Mouse (Mus musculus) gonadal fat pad, adult 2 months (tissue): ENCODE data around the gene Fkbp9. TPM values are rescaled to one million over a fixed set of nuclear protein-coding genes. Genes with fewer than 3 reads are reported as not detected.

Experiments
- DNase-seq: peaks from one replicate; pipeline ENCODE4 v3.0.0-alpha.2; 2012; ENCODE audit warnings: low read depth
- polyA plus RNA-seq: library from polyadenylated mRNA; depleted of rRNA; stranded (reverse); fragments of >200 nt; gene quantifications from 2 replicates; pipeline ENCODE4 v1.2.3, GENCODE M21; 2012; rRNA removed

Gene Fkbp9
- polyA plus RNA-seq, 1 experiment, result 102 TPM

GRCm38 (mm10) chr6:56904982-56905381 is 73.1 kb downstream of the Fkbp9 start:
- no peak for DNase-seq

- DNase-seq, result no peak
Observed at GRCm38 (mm10) chr6:56905486-56905885, 73.6 kb downstream of the Fkbp9 start.

DNA sequence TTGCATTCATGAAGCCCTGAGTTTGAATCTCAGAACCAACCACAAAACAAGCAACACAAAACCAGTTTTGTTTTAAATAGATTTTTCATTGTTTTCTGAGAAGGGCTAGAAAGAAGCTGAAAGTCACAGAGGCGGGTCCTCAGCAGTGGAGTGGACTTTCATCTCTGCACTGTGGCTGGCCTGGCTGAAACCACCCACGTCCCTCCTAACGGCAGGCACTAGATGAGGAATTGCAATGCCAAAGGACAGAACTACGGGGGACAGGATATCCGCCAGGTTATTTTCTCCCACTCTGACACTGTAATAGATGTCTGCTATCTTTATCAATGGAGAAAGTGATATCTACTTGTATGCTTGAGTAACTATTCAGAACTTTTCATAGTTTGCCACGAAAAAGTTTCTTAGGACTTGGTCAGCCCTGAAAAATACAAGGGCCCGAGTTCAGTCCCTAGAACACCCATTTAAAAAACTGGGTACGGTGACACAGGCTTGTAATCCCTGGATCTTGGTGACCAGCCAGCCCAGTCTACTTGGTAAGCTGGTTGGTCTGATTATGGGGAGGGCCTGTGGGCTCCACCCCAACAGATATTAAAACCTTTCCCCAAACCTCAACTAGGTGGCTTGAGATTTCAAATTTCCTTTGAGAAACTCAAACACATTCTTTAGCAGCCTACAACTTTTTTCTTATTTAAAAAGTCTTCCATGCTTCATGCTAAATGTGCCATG is 74.4 kb downstream of the Fkbp9 start:
- no peak for DNase-seq

DNA sequence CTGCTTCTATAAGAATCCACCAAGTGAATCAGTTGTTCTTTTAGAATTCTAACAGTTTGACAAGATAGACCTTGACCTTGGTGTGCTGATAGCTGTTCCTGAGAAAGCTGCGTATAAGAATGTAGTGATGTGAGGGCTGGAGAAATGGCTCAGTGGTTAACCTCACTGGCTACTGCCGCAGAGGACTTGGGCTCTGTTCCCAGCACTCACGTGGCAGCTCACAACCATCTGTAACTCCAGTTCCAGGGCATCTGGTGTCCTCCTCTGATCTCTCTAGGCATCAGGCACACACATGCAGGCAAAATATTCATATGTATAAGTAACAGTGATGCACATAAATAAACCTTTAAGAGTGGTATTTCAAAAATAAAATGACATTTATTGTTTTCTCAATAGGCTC is 76.1 kb downstream of the Fkbp9 start:
- DNase-seq, result no peak

- DNase-seq, result no peak
Observed at GRCm38 (mm10) chr6:56908397-56908796, 76.5 kb downstream of the Fkbp9 start.

DNA sequence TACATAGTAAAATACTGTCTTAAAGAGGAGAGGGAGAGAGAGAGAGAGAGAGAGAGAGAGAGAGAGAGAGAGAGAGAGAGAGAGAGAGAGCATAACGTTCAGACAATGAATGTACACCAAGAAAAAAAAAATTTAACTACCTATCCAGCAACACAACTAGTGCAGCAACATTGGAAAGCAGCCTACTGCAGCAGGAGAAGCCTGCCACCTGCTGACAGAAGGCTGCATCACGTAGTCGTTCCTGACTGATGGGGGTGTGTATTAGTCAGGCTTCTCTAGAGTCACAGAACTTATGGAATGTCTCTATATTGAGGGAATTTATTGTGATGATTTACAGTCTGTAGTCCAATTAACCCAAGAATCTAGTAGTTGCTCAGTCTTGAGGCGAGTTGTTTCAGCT is 77.1 kb downstream of the Fkbp9 start:
- DNase-seq, result no peak

GRCm38 (mm10) chr6:56910910-56911309 is 79.1 kb downstream of the Fkbp9 start:
- no peak for DNase-seq

GRCm38 (mm10) chr6:56913092-56913858 is 81.4 kb downstream of the Fkbp9 start:
- DNase-seq, result no peak

GRCm38 (mm10) chr6:56916279-56916678 is 84.4 kb downstream of the Fkbp9 start:
- no peak for DNase-seq

DNA sequence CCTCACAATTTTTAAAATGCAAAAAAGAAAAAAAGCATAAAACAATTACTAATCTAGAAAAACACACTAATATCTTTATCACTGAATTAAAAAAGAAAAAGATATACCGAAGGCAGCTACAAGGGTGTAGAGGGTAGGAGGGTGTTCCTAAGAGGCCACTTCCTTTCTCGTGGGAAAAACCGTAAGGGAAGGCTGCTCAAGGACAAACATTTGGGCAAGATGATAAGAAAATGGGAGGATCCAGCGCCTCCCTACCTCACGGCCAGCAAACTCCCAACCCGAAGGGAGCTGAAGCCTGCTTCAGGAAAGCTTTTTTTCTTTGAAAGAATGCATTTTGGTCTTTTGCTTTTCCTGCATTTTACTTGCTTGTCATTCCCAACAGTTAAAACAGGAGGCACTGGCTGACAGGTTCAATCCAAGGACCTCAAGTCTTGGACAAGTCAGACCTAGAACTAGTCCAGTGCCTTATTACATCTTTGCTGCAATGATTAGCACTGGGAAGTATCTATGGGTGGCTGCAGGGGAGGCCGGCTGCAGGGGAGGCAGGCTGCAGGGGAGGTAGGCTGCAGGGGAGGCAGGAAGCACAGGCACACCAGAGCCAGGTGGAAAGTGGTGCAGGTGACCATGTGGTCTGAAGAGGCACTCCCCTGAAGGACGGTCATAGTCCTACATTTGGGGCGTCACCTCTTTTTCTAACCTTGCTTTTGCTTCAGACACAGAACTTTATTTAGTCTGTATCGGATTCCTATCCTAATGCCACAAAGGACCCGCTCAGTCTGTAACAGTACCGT is 85.9 kb downstream of the Fkbp9 start:
- no peak for DNase-seq

GRCm38 (mm10) chr6:56919330-56920044 is 87.6 kb downstream of the Fkbp9 start:
- no peak for DNase-seq

GRCm38 (mm10) chr6:56920222-56921092 is 88.6 kb downstream of the Fkbp9 start:
- DNase-seq, result no peak

DNA sequence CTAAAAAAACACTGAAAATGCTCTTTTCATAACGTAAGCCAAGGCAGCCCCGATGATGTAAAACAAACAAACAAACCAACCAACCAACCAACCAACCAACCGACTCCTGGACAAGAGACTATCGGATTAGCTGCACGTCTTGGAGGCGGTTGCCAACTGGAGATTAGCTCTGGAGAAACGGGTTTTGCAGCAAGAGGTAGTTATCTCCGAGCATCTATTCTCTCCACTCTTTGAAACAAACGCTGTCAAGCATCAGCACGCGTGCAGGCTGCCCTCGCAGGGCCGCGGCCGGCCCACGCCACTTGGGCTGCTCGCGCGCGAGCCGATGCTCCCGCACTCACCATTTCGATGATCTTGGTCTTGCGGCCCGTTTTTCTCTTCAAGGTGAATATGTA is 91.5 kb downstream of the Fkbp9 start:
- peak; percentile 76 for DNase-seq

- peak; percentile 91 for DNase-seq
Observed at GRCm38 (mm10) chr6:56923726-56924707, 92.2 kb downstream of the Fkbp9 start, which contains the start of the genes Nt5c3 and Vmn1r4. Gene Nt5c3 (minus strand): TSS chr6:56923932. Gene Vmn1r4 (plus strand): TSS chr6:56924015.

Other genes with a start within 250 kb of the Fkbp9 start
- 3.1 and 6.0 TPM in 2 replicates for gene Lsm5, start 127.3 kb upstream of the Fkbp9 start, polyA plus RNA-seq
- 13.7 and 15.5 TPM in 2 replicates for gene Avl9, start 117.2 kb upstream of the Fkbp9 start, polyA plus RNA-seq
- 9.4 and 10.9 TPM in 2 replicates for gene Kbtbd2, start 34.2 kb upstream of the Fkbp9 start, polyA plus RNA-seq
- gene Nt5c3, start 91.9 kb downstream of the Fkbp9 start, polyA plus RNA-seq, result 7.3 and 8.3 TPM in 2 replicates
- 0.24 and 0.45 TPM in 2 replicates for gene Vmn1r4, start 92.0 kb downstream of the Fkbp9 start, polyA plus RNA-seq
- gene Vmn1r5, start 138.2 kb downstream of the Fkbp9 start, polyA plus RNA-seq, result 0.11 TPM in 1 of 2 replicates, not detected in the other
- not detected in 2 replicates for gene Vmn1r6, start 165.2 kb downstream of the Fkbp9 start, polyA plus RNA-seq
- gene Vmn1r7, start 193.3 kb downstream of the Fkbp9 start, polyA plus RNA-seq, result not detected in 2 replicates
- gene Vmn1r8, start 200.2 kb downstream of the Fkbp9 start, polyA plus RNA-seq, result not detected in 2 replicates
- not detected in 2 replicates for gene Vmn1r9, start 234.7 kb downstream of the Fkbp9 start, polyA plus RNA-seq